Mouse (Mus musculus) heart, adult 2 months (tissue): Measurements from ENCODE around the gene Gpx7.

ENCODE experiments used
- CTCF ChIP-seq: fragments of 200-600 bp; IDR thresholded peaks from 2 replicates; pipeline ENCODE4 v1.8.1; 2022; ENCODE audit warnings: antibody characterized with exemption, mild to moderate bottlenecking, moderate library complexity
- EP300 ChIP-seq: fragments of 200-500 bp; IDR thresholded peaks from 2 replicates; pipeline ENCODE4 v1.6.1; 2011; ENCODE audit warnings: low read depth, low read length, control low read depth; ENCODE audit not compliant: insufficient read depth

DNA sequence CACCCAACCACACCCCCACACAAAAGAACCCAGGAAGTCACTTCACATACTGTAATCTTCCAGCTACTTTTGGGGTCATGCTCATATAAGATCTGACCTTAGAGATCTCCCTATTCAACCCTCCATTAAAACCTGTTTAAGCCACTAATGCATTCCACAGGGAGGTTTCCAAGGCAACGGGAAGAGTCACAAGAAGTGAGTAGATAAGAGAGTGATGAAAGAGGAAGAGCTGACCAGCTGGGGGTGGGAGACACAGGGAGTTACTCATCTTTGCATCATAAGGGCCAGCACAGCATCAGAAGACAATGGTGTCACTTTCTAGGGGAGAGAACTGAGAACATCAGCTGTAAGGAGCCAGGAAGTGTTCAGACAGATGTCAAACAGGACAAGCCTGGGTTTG lies 26.6 kb downstream of the Gpx7 start:
- no peak for TF ChIP-seq CTCF
- no peak for TF ChIP-seq EP300
